Mouse (Mus musculus): ENCODE data around the gene Arrdc4. TPM values are rescaled to one million over a fixed set of nuclear protein-coding genes. Genes with fewer than 3 reads are reported as not detected.

Arrdc4 gene
- total RNA-seq (2014; rRNA removed; ENCODE audit: low replicate concordance) (36.7 and 41.6 TPM in 2 replicates), polyA plus RNA-seq (2015; fragmentation: Nextera tagmentation; extraction: Ambion mirVana) (20.6 and 20.7 TPM in 2 replicates)

- Histone ChIP-seq H3K4me2 (ENCODE audit: low read depth, low read length) (peak within 1 kb of the TSS; percentile 78), H3K9ac (replicated peaks; ENCODE audit: low read depth, low read length) (peak within 1 kb of the TSS; percentile 79), H3K27me3 (ENCODE audit: control insufficient read depth, insufficient read depth, low read length) (no peaks in the 10 kb centered on the region), H3K9me3 (replicated peaks; ENCODE audit: control insufficient read depth, low read length) (no peaks in the 10 kb centered on the region), H3K27ac (ENCODE audit: low read depth) (peak within 1 kb of the TSS; percentile 79), H3K4me3 (ENCODE audit: low read depth, low read length) (peak within 1 kb of the TSS; percentile 71), H3K4me1 (ENCODE audit: control insufficient read depth, insufficient read depth) (peaks cover 17% of the 10 kb centered on the region), H3K36me3 (replicated peaks; ENCODE audit: control insufficient read depth, insufficient read depth, low read length) (peaks cover 11% of the 10 kb centered on the region)
- TF ChIP-seq EP300 (IDR thresholded peaks at IDR 0.05; ENCODE audit: low read depth): peak; percentile 100
- TF ChIP-seq CTCF (IDR thresholded peaks at IDR 0.05; ENCODE audit: low read depth): no peak
- ATAC-seq (ENCODE audit: insufficient read depth, low read depth) (peak; percentile 100), DNase-seq (ENCODE audit: low spot score) (peak; percentile 99)
- WGBS: under 1% methylated on average over 51 of the region's 54 CpGs
These were observed at the start of gene Arrdc4 for GRCm38 (mm10) chr7:68748761-68749635. Gene Arrdc4 (minus strand): TSS chr7:68749241.

GRCm38 (mm10) chr7:68795578-68795977, 46.5 kb upstream of the Arrdc4 start:
- H3K9ac ChIP-seq (replicated peaks; ENCODE audit: low read depth, low read length): no peak overlapping the region
- 48% methylated on average over 5 of the region's 5 CpGs for WGBS
- no peaks in the 10 kb centered on the region for H3K27me3 ChIP-seq (ENCODE audit: control insufficient read depth, insufficient read depth, low read length)
- DNase-seq (ENCODE audit: low spot score) (no peak), ATAC-seq (ENCODE audit: insufficient read depth, low read depth) (no peak)
- TF ChIP-seq CTCF (IDR thresholded peaks at IDR 0.05; ENCODE audit: low read depth) (no peak), EP300 (IDR thresholded peaks at IDR 0.05; ENCODE audit: low read depth) (no peak)
- H3K4me2 ChIP-seq (ENCODE audit: low read depth, low read length): no peak overlapping the region
- H3K27ac ChIP-seq (ENCODE audit: low read depth): no peak overlapping the region
- no peak overlapping the region for H3K4me3 ChIP-seq (ENCODE audit: low read depth, low read length)
- no peaks in the 10 kb centered on the region for H3K36me3 ChIP-seq (replicated peaks; ENCODE audit: control insufficient read depth, insufficient read depth, low read length)
- no peaks in the 10 kb centered on the region for H3K4me1 ChIP-seq (ENCODE audit: control insufficient read depth, insufficient read depth)
- no peaks in the 10 kb centered on the region for H3K9me3 ChIP-seq (replicated peaks; ENCODE audit: control insufficient read depth, low read length)

GRCm38 (mm10) chr7:68788711-68789110, 39.7 kb upstream of the Arrdc4 start:
- no peaks in the 10 kb centered on the region for H3K27me3 ChIP-seq (ENCODE audit: control insufficient read depth, insufficient read depth, low read length)
- no peak overlapping the region for H3K4me2 ChIP-seq (ENCODE audit: low read depth, low read length)
- 45% methylated on average over 3 of the region's 3 CpGs for WGBS
- H3K27ac ChIP-seq (ENCODE audit: low read depth): no peak overlapping the region
- H3K9ac ChIP-seq (replicated peaks; ENCODE audit: low read depth, low read length): no peak overlapping the region
- ATAC-seq (ENCODE audit: insufficient read depth, low read depth) (no peak), DNase-seq (ENCODE audit: low spot score) (no peak)
- H3K36me3 ChIP-seq (replicated peaks; ENCODE audit: control insufficient read depth, insufficient read depth, low read length): no peaks in the 10 kb centered on the region
- H3K4me1 ChIP-seq (ENCODE audit: control insufficient read depth, insufficient read depth): no peaks in the 10 kb centered on the region
- no peaks in the 10 kb centered on the region for H3K9me3 ChIP-seq (replicated peaks; ENCODE audit: control insufficient read depth, low read length)
- TF ChIP-seq EP300 (IDR thresholded peaks at IDR 0.05; ENCODE audit: low read depth) (no peak), CTCF (IDR thresholded peaks at IDR 0.05; ENCODE audit: low read depth) (no peak)
- no peak overlapping the region for H3K4me3 ChIP-seq (ENCODE audit: low read depth, low read length)

GRCm38 (mm10) chr7:68771757-68772094, 22.7 kb upstream of the Arrdc4 start:
- Histone ChIP-seq H3K9ac (replicated peaks; ENCODE audit: low read depth, low read length) (no peak overlapping the region), H3K4me1 (ENCODE audit: control insufficient read depth, insufficient read depth) (no peaks in the 10 kb centered on the region), H3K27ac (ENCODE audit: low read depth) (no peak overlapping the region), H3K27me3 (ENCODE audit: control insufficient read depth, insufficient read depth, low read length) (no peaks in the 10 kb centered on the region), H3K4me3 (ENCODE audit: low read depth, low read length) (no peak overlapping the region), H3K9me3 (replicated peaks; ENCODE audit: control insufficient read depth, low read length) (no peaks in the 10 kb centered on the region), H3K4me2 (ENCODE audit: low read depth, low read length) (no peak overlapping the region), H3K36me3 (replicated peaks; ENCODE audit: control insufficient read depth, insufficient read depth, low read length) (no peaks in the 10 kb centered on the region)
- no peak for ATAC-seq (ENCODE audit: insufficient read depth, low read depth)
- 70% methylated on average over 2 of the region's 2 CpGs for WGBS
- DNase-seq (ENCODE audit: low spot score): no peak
- TF ChIP-seq CTCF (IDR thresholded peaks at IDR 0.05; ENCODE audit: low read depth) (no peak), EP300 (IDR thresholded peaks at IDR 0.05; ENCODE audit: low read depth) (no peak)

GRCm38 (mm10) chr7:68770894-68771756, 22.1 kb upstream of the Arrdc4 start:
- no peaks in the 10 kb centered on the region for H3K9me3 ChIP-seq (replicated peaks; ENCODE audit: control insufficient read depth, low read length)
- H3K4me2 ChIP-seq (ENCODE audit: low read depth, low read length): no peak overlapping the region
- no peaks in the 10 kb centered on the region for H3K36me3 ChIP-seq (replicated peaks; ENCODE audit: control insufficient read depth, insufficient read depth, low read length)
- H3K27ac ChIP-seq (ENCODE audit: low read depth): no peak overlapping the region
- no peaks in the 10 kb centered on the region for H3K4me1 ChIP-seq (ENCODE audit: control insufficient read depth, insufficient read depth)
- no peak overlapping the region for H3K4me3 ChIP-seq (ENCODE audit: low read depth, low read length)
- no peak overlapping the region for H3K9ac ChIP-seq (replicated peaks; ENCODE audit: low read depth, low read length)
- 61% methylated on average over 7 of the region's 7 CpGs for WGBS
- TF ChIP-seq EP300 (IDR thresholded peaks at IDR 0.05; ENCODE audit: low read depth): no peak
- TF ChIP-seq CTCF (IDR thresholded peaks at IDR 0.05; ENCODE audit: low read depth): no peak
- no peak for DNase-seq (ENCODE audit: low spot score)
- no peaks in the 10 kb centered on the region for H3K27me3 ChIP-seq (ENCODE audit: control insufficient read depth, insufficient read depth, low read length)
- no peak for ATAC-seq (ENCODE audit: insufficient read depth, low read depth)
